Mouse (Mus musculus) c-Kit-negative CD71-positive TER-119-positive erythroid progenitor cells, embryonic 14.5 days (primary cell): ENCODE measurements around the gene Unc50.

Source experiments
- DNase-seq: peaks from one replicate; pipeline ENCODE4 v3.0.0-alpha.2; 2013; ENCODE audit warnings: low read depth, low spot score

Unc50 gene

DNA sequence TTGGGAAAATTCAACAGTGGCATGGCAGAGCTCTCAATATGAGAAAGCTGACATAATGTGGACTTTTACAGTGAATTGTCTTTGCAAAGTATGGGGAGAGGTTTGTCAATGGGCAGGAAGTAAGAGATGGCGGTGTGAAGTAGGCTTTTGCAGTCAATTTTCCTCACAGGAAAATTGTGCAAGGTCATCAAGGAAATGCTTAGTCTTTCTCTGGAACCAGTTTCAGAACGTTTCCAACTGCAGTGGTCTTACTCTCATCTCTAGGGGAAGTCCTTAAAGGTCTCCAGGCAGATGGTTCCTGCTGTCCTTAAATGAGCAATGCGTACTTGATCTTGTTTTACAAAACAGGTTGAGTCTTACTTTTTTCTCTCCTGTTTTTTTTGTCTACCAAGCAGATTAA is 57.1 kb downstream of the Unc50 start:
- no peak for DNase-seq

DNA sequence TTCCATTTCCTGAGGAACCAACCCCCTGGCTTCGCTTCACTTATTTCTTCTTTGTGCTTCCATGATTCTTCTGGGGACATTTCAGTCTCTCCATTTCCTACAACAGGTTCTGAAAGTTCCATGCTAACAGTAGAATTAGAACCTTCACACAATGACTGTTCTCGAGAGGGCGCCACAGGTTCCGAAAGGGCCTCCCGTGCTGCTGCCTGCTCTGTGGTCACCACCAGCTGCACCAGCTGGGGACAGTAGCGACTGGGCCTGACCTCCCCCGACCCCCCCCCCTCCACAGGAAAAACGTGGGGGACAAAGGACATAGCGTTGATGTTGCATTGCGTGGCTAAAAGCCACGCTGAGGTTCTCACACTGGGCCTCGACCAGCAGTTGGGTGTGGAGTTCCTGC is 58.6 kb downstream of the Unc50 start:
- DNase-seq, result no peak
